Mouse (Mus musculus) ovary, adult 18-20 months (tissue): Measurements from ENCODE around the gene 1190002N15Rik.

Experiments used
- DNase-seq: peaks from one replicate; pipeline ENCODE4 v3.0.0; 2022; ENCODE audit warnings: low spot score, mixed read lengths

The 1190002N15Rik gene

DNA sequence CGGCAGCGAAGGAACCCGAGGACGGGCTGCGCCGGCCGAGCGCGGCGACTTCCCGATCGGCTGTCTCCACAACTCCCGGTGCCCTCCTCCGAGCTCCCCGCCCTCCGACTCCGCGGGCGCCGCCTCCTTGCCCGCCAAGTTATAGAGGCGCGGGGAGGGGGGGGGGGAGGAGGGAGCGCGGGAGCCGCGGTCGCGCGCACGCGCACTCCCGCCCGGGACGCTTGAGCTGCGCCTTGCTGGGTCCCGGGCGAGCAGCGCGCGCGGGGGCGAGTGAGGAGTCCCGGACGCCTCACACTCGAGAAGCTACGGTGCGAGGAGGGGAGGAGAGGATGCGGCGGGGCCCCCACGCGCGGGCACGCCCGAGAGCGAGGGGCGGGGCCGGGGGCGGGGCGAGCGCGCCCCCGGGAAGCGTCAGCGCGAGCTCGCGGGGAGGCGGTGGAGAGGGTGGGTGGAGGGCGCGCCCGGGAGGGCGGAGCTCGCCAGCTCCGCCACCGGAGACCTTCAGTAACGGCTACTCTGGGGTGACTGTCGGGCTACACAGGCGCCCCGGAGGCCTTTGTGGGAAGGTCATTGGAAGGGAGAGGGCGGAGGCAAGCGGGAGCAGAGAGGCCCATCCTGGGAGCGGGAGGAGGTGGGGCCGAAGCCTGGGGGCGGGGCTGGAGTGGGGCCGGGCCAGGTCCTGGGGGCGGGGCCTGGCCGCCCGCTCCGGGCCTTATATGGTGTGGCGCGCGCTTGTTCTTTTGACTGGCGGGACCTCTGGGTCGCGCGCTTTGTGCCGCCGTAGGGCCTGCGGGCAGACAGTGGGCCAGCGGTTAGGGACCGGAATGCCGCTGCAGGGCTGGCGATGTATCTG lies at the start of gene 1190002N15Rik:
Gene 1190002N15Rik, minus strand, starts transcription at position 112 of the 853 bp plus-strand sequence.
- DNase-seq: peak; percentile 92

DNA sequence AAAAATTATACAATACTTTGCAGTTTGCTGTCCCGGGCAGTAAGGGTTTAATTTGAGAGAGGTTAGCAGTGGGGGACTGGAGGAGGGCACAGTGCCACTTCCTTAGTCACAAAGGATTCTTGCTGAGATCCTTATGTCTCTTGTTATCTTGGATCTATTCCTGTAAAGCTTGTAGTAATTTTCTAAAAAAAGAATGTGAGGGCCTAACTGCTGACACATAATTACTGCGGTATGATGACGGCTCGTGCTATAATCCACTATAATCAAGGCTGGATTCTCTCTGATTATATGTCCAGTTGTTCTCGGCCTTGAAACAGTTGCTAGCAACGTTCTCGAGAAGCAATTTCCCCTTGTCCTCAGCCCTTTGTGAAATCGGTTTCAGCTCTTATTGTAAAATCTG lies 44.4 kb upstream of the 1190002N15Rik start:
- no peak for DNase-seq

GRCm38 (mm10) chr9:94581661-94582060 lies 43.8 kb upstream of the 1190002N15Rik start:
- no peak for DNase-seq

DNA sequence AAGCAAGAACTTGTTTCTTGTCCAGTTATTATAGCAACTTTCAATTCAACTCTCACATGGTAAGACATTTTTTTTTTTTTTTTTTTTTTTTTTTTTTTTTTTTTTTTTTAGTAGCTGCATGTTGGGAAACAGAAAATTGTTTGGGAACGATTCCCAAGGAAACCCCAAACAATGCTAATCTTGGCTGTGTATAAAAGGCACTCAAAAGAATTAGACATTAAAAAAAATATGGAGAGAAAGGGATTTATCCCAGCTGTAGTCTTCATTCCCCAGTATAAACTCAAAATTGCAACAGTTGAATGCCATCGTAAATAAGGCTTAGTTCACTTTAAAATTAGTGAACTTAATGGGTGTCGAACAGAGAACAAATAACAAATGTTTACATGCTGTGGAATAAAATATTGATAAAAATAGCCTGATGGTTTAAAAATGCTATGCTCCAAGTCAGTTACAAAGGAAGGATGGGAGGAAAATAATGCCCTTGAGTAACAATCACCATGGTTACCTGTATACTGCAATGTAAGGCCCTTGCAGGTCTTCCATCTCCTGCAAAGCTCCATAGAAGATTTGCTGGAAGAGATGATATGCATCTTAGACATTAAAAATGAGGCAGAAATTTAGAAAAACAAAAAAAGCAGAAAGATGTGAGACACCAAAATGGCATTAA lies 42.3 kb upstream of the 1190002N15Rik start:
- DNase-seq: no peak

- no peak for DNase-seq
Measured at GRCm38 (mm10) chr9:94571802-94572201, 33.9 kb upstream of the 1190002N15Rik start.

DNA sequence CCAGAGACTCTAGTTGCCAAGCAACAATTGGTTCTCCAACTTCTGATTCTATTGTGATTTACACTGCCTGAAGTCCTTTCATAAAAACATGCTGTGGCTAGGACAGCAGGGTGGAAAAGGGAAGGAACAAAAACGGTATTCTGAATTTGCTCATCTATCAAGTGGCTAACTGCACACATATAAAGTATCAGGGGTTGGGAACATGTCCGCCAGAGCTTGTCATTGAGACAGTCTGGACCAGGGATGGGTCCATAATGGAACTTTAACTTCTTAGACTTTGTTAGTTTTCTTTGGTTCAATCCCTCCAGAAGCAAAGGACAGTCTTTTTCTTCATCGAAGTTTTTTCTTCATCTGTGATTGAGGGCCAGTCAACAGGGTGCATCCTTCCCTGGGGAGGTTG lies 30.5 kb upstream of the 1190002N15Rik start:
- DNase-seq: no peak

GRCm38 (mm10) chr9:94567722-94568314 lies 29.9 kb upstream of the 1190002N15Rik start:
- no peak for DNase-seq

GRCm38 (mm10) chr9:94556776-94557514 lies 19.1 kb upstream of the 1190002N15Rik start:
- no peak for DNase-seq

- no peak for DNase-seq
Measured at GRCm38 (mm10) chr9:94556249-94556648, 18.4 kb upstream of the 1190002N15Rik start.

DNA sequence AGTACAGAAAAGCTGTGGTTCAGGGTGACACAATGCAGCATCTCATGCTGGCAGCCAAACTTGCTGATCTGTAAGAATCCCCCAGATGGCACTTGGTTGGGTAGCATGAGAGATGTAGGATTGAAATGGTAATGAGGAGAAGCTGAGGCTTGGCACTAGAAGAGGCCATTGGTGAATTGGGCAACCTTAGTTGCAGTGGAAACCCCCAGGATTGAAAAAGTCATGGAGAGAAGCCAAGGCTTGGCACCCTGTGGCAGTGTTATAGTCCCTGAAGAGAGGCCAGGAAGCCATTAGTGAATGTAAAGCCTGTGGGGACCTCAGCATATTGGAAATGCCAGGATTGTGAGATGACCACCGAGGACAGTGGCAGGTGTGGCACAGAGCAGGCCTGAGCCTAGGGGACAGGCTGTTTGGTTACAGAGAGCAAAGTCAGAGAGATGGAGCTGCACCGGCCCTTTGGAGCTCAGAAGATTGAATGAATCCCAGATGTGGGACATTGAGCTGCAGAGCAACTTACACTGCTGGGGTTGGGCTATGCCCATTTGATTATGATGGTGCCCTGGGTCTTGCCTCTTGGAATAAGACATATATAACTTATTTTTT lies 12.7 kb upstream of the 1190002N15Rik start:
- DNase-seq: no peak

GRCm38 (mm10) chr9:94543881-94544280 lies 6.0 kb upstream of the 1190002N15Rik start:
- DNase-seq: no peak

GRCm38 (mm10) chr9:94540343-94541095 lies 2.6 kb upstream of the 1190002N15Rik start:
- no peak for DNase-seq

DNA sequence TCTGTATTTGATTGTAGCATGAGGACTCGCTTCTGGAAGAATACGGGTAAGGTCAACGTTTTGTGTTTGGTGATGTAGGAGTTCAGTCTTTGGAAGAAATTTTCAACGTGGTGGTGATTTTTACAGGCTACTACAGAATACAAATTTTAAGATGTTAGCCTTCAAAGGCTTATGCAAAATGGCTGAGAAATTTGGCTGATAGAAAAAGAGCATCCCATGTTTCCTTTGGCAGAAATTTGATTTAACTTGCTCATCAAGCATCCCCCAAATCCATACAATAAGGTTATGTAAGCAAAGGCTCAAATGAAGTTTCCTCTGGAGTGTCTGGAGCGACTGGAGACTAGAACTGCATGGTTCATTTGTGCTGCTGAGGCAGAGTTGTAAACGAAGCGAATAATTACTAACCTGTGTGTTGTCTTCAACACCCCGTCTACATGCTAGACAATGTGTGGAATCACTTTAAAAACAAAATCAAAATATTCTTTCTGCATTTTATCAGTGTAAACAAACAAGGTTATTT lies 1.5 kb upstream of the 1190002N15Rik start:
- DNase-seq: no peak

DNA sequence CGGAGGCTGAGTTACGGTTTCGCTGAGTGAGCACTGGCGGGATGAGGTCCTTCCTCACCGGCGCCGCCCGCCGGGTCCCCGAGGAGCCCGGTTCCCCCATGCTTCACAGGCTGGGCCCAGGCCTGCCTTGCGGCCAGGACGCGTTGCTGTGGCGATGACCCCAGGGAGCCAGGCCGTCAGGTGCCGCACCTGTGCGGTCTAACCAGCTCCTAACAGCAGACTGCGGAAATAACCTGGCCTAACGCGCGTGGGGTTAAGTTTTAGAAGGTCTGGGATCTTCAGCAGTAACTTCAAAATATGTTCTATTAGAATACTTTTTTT lies 902 bp upstream of the 1190002N15Rik start:
- DNase-seq: no peak

DNA sequence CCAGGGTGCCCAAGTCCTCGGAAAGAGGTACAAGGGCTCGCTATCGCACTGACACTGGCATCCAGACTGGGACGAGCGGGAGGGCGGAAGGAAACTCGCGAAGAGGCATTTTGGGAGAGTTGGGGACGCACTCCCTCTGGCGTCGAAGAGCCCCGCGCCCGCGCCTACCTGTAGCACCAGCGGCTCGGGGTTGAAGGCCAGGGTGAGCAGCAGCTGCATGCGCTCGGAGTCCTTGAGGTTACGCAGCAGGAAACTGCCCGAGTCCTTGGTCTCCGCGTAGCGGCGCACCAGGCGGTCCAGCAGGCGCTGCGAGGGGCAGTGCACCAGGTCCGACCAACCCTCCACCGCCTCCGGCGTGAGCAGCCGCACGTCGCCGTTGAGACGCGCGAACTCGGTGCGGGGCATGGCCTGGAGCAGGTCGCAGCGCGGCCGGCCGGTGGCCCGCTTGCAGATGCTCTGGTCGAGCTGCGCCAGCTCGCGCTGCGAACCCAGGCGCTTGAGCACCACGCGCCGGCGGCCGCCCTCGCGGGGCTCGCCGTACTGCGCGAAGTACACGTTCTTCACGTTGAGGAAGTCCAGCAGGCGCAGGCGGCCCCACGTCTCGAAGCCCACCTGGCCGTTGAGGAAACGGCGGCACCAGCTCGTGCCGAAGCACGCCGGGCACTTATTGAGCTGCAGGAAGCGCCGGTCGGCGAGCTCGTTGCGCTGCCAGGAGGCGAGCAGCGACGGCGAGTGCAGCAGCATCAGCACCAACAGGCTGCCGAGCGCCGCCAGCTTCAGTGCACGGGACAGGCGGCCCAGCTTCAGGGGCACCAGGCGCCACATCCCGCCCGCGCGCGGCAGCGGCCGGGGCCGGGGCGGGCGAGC lies 597 bp downstream of the 1190002N15Rik start:
- peak; percentile 50 for DNase-seq

- no peak for DNase-seq
Measured at GRCm38 (mm10) chr9:94536261-94536905, 1.5 kb downstream of the 1190002N15Rik start.

GRCm38 (mm10) chr9:94534795-94535194 lies 3.1 kb downstream of the 1190002N15Rik start:
- no peak for DNase-seq

DNA sequence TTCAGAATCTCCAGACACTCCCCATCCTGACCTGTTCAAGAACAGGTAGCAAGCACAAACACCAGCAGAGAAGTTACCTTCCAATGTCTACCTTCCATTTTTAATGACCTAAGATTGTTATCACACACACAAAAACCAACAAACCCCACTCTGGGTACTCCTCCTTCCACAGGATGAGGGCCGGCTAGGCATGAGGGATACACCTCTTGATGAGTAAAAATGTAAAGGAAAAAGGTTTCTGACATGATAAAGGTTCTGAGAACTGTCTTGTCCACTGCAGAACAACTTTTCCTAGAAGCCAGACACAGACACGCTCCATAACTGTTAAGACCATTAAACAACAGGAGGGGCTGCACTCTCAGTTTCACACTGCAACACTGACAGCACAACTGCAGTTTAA lies 3.7 kb downstream of the 1190002N15Rik start:
- DNase-seq: no peak

DNA sequence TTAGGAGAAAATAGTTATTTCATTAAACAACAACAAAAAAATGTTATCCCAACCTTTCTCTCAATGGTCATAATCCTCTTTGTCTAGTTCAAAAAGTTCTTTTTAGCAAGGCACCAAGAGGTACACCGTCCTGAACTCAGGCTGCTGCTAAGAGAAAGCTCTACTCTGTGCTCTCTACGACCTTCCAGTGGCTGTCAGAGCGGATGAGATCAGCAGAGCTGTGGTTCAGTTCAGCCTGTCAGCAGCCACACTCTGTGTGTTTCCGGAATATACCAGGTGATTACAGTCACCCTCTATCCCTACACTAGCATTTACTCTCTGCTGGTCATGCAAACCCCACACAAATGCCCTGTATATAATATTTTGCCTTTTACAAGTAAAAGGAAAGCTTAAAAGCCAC lies 4.2 kb downstream of the 1190002N15Rik start:
- DNase-seq: no peak
